Comparison of ENCODE assay signal across 13 mouse cellular contexts in genomic region chr9:17396056-17396455, GRCm38 (mm10).
"Had no signal": no experiment of that assay in that cellular context is flagged by ENCODE, and none has a peak within 500 bp of the region (broad histone marks: within the 10 kb centered on the region; RNA-seq: fewer than 3 reads in every experiment).

No protein-coding gene starts in this region.

- H3K9me3 ChIP-seq: limb, embryonic 13.5 days; neural tube, embryonic 12.5 days had no signal

- H3K36me3 ChIP-seq: limb, embryonic 13.5 days; neural tube, embryonic 12.5 days had no signal

- H3K27me3 ChIP-seq: limb, embryonic 13.5 days; neural tube, embryonic 12.5 days had no signal

- H3K27ac ChIP-seq: layer of hippocampus, adult 2 months; limb, embryonic 13.5 days; liver, embryonic 14.5 days; neural tube, embryonic 12.5 days had no signal

- H3K4me1 ChIP-seq: limb, embryonic 13.5 days; neural tube, embryonic 12.5 days had no signal

- H3K4me2 ChIP-seq: limb, embryonic 13.5 days; neural tube, embryonic 12.5 days had no signal

- H3K9ac ChIP-seq: limb, embryonic 13.5 days; liver, embryonic 14.5 days; neural tube, embryonic 12.5 days had no signal

- H3K4me3 ChIP-seq: layer of hippocampus, adult 2 months; limb, embryonic 13.5 days; myocyte; neural tube, embryonic 12.5 days had no signal

- DNase-seq: kidney, adult 18-20 months; kidney, postnatal 10 days; kidney, postnatal 4 days; lung, adult 18-20 months; right cerebral cortex, postnatal 4 days; spleen, adult 18-20 months; thymus, adult 18-20 months; thymus, postnatal 14 days had no signal
